Mouse (Mus musculus) heart, adult 2 months (tissue): Measurements from ENCODE around the gene D930048N14Rik. TPM values are rescaled to one million over a fixed set of nuclear protein-coding genes. Genes with fewer than 3 reads are reported as not detected.

Experiments used
- DNase-seq, 2 experiments: peaks; one replicate each; pipeline ENCODE4 v3.0.0; 2021
- H3K27ac ChIP-seq: fragments of 200-600 bp; 2 replicates; pipeline ENCODE4 v1.8.1; 2022
- H3K27me3 ChIP-seq: fragments of 200-500 bp; 2 replicates; pipeline ENCODE4 v1.6.1; 2012; ENCODE audit warnings: mild to moderate bottlenecking, low read length, inconsistent platforms, mixed read lengths; ENCODE audit not compliant: control insufficient read depth, insufficient read depth
- H3K36me3 ChIP-seq: fragments of 200-500 bp; 2 replicates; pipeline ENCODE4 v1.6.1; 2012; ENCODE audit warnings: low read length, inconsistent platforms; ENCODE audit not compliant: control insufficient read depth, insufficient read depth
- H3K4me1 ChIP-seq: fragments of 200-500 bp; 2 replicates; pipeline ENCODE4 v1.6.1; 2011; ENCODE audit warnings: low read length; ENCODE audit not compliant: control insufficient read depth, insufficient read depth
- H3K4me3 ChIP-seq: fragments of 200-600 bp; 2 replicates; pipeline ENCODE4 v1.8.1; 2022
- H3K79me2 ChIP-seq: fragments of 200-500 bp; replicated peaks from 2 replicates; pipeline ENCODE4 v1.6.1; 2012; ENCODE audit warnings: mild to moderate bottlenecking, inconsistent platforms, low read length, moderate library complexity, mixed read lengths; ENCODE audit not compliant: control insufficient read depth, insufficient read depth
- H3K9ac ChIP-seq: fragments of 200-500 bp; 2 replicates; pipeline ENCODE4 v1.6.1; 2012; ENCODE audit warnings: low read depth, mild to moderate bottlenecking, control low read depth, inconsistent platforms, low read length, mixed read lengths
- CTCF ChIP-seq: fragments of 200-600 bp; IDR thresholded peaks from 2 replicates; pipeline ENCODE4 v1.8.1; 2022; ENCODE audit warnings: antibody characterized with exemption, mild to moderate bottlenecking, moderate library complexity
- EP300 ChIP-seq: fragments of 200-500 bp; IDR thresholded peaks from 2 replicates; pipeline ENCODE4 v1.6.1; 2011; ENCODE audit warnings: low read depth, low read length, control low read depth; ENCODE audit not compliant: insufficient read depth
- POLR2A ChIP-seq: fragments of 200-500 bp; IDR thresholded peaks from 2 replicates; pipeline ENCODE4 v1.6.1; 2011; ENCODE audit warnings: mild to moderate bottlenecking, low read depth, low read length, control low read depth; ENCODE audit not compliant: insufficient read depth
- WGBS: fragments of 180-500 bp; shearing (Covaris S2); methylation state at CpG from one replicate; pipeline ENCODE4 v1.1.7; 2018; 5-methylcytosine and 5-hydroxymethylcytosine counted together
- intact Hi-C: fragments of 180-260 bp; cut with DNase I; formaldehyde crosslinking; loops from one replicate; pipeline ENCODE4 v1.15.1; 2025
- polyA plus RNA-seq: library from polyadenylated mRNA; depleted of rRNA; stranded (reverse); fragments of >200 nt; gene quantifications from 2 replicates; pipeline ENCODE4 v1.2.3, GENCODE M21; 2012
- total RNA-seq, 2 experiments: library from RNA; stranded (reverse); gene quantifications; 2 replicates each; pipeline ENCODE4 v1.2.3; 2021

D930048N14Rik gene
- total and polyA plus RNA-seq, 3 experiments = 0.60 to 3.7 (median 0.68) TPM

DNA sequence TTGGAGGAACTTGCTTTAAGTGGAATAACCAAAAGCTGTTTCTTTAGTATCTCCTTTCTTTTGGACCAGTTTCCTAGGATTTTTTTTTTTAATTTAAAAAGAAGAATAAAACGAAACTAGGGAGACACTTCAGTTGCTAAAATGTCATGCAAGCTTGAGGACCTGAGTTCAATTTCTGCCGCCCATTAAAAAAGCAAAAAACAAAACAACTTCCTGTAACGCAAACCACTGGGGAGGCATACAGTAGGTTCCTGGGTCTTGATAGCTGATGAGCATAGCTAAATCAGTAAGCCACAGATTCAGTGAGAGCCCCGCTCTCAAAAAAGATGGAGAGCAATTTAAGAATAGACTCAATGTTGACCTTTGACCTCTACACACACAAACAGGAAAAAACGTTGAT lies 12.3 kb upstream of the D930048N14Rik start:
- no peak for TF ChIP-seq EP300
- TF ChIP-seq POLR2A = no peak
- TF ChIP-seq CTCF = no peak
- 48% methylated on average over 5 of the region's 5 CpGs for WGBS
- peak overlapping the region; percentile 34 for H3K4me3 ChIP-seq
- intact Hi-C loops = loop anchor here (5.0 kb wide), 1 partner anchor 44 kb away; no protein-coding TSS in a partner anchor
- peaks cover 12% of the 10 kb centered on the region for H3K4me1 ChIP-seq
- peak overlapping the region; percentile 71 for H3K27ac ChIP-seq
- no peak for DNase-seq
- no peaks in the 10 kb centered on the region; the same call in 1 of the 2 replicates for H3K79me2 ChIP-seq
- H3K27me3 ChIP-seq = no peaks in the 10 kb centered on the region
- H3K36me3 ChIP-seq = peaks cover 2% of the 10 kb centered on the region; the same call in 1 of the 2 replicates
- no peak overlapping the region for H3K9ac ChIP-seq

DNA sequence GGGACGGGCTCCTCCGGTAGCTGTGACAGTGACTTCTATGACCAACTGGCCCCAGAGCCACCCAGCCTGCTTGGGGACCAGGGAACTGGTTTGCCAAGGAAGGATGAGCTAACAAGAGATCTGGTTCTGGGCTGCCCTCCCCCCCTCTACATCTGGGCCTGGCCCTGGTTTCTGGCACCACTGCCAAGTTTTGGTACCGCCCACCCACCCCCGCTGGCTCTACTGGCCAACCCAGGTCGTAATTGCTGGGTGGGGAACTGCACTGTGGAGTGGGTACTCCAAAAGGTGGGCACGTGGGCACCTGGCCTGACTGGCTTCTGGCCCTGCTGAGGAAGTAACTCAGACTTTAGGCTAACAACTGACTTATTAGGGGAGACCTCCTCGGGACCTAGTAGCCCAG lies 10.0 kb upstream of the D930048N14Rik start:
- Histone ChIP-seq H3K9ac (no peak overlapping the region), H3K4me1 (peaks cover 11% of the 10 kb centered on the region), H3K27me3 (no peaks in the 10 kb centered on the region), H3K4me3 (no peak overlapping the region), H3K79me2 (no peaks in the 10 kb centered on the region), H3K36me3 (peaks cover 2% of the 10 kb centered on the region), H3K27ac (no peak overlapping the region)
- WGBS = 59% methylated on average over 7 of the region's 7 CpGs
- intact Hi-C loops = no loop called here
- TF ChIP-seq CTCF (no peak), EP300 (no peak), POLR2A (no peak)
- DNase-seq = no peak

DNA sequence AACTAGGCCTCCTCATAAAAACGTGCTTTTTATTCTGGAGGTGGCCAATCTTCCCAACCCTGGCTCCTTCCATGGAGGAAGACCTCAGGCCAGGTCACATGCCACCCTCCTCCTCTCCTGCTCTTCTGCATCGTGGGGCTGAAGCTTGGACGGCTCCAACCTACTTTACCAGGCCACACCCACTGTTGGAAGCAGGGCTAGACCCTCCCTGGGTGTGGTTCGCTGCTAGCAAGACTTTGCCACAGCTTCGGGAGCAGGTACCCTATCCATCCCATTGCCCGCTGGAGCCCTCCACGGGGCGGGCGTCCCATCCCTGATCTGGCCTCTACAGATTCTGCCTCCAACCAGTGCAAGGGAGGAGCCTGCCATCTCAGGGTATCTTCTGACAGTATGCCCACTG lies 7.6 kb upstream of the D930048N14Rik start:
- H3K9ac ChIP-seq = no peak overlapping the region

DNA sequence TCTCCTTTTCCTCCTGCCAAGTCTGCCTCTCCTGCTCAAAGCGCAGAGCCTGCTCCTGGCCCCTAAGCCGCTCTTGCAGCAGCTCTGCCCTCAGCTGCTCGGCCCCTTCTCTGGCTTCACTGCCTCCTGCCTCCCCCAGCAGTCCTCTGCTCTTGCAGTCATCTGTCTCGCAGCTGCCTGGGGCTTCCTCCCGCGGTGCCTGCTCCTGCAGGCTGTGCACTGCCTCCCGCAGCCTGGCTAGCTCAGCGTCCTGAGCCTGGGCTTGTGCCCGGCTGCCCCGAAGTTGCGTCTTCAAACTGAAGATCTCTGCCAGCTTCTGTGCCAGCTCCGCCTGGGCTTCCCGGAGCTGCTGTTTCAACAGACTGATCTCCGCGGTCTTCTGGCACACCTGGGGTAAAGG lies 7.0 kb upstream of the D930048N14Rik start:
- 48% methylated on average over 15 of the region's 15 CpGs for WGBS
- Histone ChIP-seq H3K27ac (peak overlapping the region; percentile 28; the same call in 1 of the 2 replicates), H3K4me1 (peaks cover 12% of the 10 kb centered on the region), H3K4me3 (no peak overlapping the region), H3K36me3 (peaks cover 2% of the 10 kb centered on the region), H3K9ac (no peak overlapping the region), H3K27me3 (no peaks in the 10 kb centered on the region), H3K79me2 (no peaks in the 10 kb centered on the region)
- DNase-seq = peak in 1 of 2 experiments; percentile 33
- no peak for TF ChIP-seq POLR2A
- no peak for TF ChIP-seq CTCF
- no peak for TF ChIP-seq EP300
- intact Hi-C loops = no loop called here

More for the DNA sequence above, 7.6 kb upstream of the D930048N14Rik start:
- TF ChIP-seq POLR2A (no peak), CTCF (no peak), EP300 (no peak)
- DNase-seq = peak in 1 of 2 experiments; percentile 37
- H3K4me1 ChIP-seq = peaks cover 12% of the 10 kb centered on the region
- no peaks in the 10 kb centered on the region for H3K27me3 ChIP-seq
- WGBS = 53% methylated on average over 9 of the region's 9 CpGs
- H3K4me3 ChIP-seq = no peak overlapping the region
- peaks cover 2% of the 10 kb centered on the region for H3K36me3 ChIP-seq
- intact Hi-C loops = no loop called here
- peak overlapping the region; percentile 28; the same call in 1 of the 2 replicates for H3K27ac ChIP-seq
- no peaks in the 10 kb centered on the region for H3K79me2 ChIP-seq

DNA sequence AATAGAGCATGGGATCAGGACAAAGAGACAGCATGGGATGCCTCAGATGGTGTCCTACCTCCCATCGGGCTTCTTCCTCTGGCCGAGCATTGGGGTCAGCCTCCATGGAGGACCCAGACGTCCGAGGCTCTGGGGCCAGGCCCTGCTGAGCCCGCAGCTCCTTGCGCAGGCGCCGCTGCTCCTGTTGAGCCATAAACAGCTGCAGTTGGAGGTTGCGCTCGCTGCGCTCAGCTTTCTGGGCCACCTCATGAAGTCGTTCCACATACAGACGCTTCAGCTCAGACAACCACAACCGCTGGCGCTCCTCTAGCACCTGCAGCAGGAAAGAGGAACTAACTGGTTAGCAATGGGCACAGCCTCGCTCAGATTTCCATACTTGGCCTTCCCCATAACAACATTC lies 6.5 kb upstream of the D930048N14Rik start:
- Histone ChIP-seq H3K27ac (no peak overlapping the region), H3K4me3 (no peak overlapping the region), H3K79me2 (no peaks in the 10 kb centered on the region), H3K27me3 (no peaks in the 10 kb centered on the region), H3K36me3 (peaks cover 2% of the 10 kb centered on the region), H3K9ac (no peak overlapping the region), H3K4me1 (peaks cover 12% of the 10 kb centered on the region)
- no peak for TF ChIP-seq CTCF
- no peak for TF ChIP-seq EP300
- no peak for TF ChIP-seq POLR2A
- intact Hi-C loops = no loop called here
- peak in 1 of 2 experiments; percentile 51 for DNase-seq
- 80% methylated on average over 16 of the region's 16 CpGs for WGBS

DNA sequence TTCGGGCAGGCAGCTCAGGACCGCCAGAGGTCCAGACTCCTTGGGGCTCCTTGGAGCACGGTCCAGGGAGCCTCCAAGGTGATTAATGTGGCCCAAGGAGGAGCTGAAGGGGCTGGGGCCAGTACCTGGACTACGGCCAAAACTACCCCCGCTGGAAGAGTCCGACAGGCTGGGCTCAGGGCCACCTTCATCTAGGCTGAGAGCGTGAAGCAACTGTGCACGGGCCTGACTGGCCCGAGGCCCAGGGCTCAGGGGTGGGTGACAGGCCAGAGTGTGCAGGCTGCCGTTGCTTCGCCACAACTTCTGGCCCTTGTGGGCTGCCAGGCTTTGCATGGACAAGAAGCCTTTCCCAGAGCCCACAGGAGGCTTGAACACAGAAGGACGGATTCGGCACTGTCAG lies 5.5 kb upstream of the D930048N14Rik start:
- H3K9ac ChIP-seq = 0 out of 2 replicates have a peak overlapping the region, but pooled peaks have one; percentile 4
- no peak for TF ChIP-seq POLR2A
- TF ChIP-seq CTCF = no peak
- TF ChIP-seq EP300 = no peak
- H3K27me3 ChIP-seq = no peaks in the 10 kb centered on the region
- 46% methylated on average over 13 of the region's 13 CpGs for WGBS
- H3K79me2 ChIP-seq = no peaks in the 10 kb centered on the region
- intact Hi-C loops = no loop called here
- peaks cover 2% of the 10 kb centered on the region for H3K36me3 ChIP-seq
- H3K27ac ChIP-seq = peak overlapping the region; percentile 79
- no peak for DNase-seq
- H3K4me3 ChIP-seq = no peak overlapping the region; the same call in 1 of the 2 replicates
- peaks cover 12% of the 10 kb centered on the region for H3K4me1 ChIP-seq
